Mouse (Mus musculus) liver, adult (tissue): ENCODE data around the gene Itgb1bp1.

Source experiments
- GATA4 ChIP-seq: IDR thresholded peaks from 2 replicates; pipeline ENCODE4 v1.6.1; 2014; ENCODE audit warnings: mild to moderate bottlenecking, low read length; ENCODE audit not compliant: insufficient replicate concordance

The Itgb1bp1 gene

GRCm38 (mm10) chr12:21286243-21286622, at the start of gene Itgb1bp1:
Gene Itgb1bp1 (minus strand): TSS chr12:21286284.
- TF ChIP-seq GATA4: no peak

- no peak for TF ChIP-seq GATA4
Measured at GRCm38 (mm10) chr12:21335869-21336268, 49.8 kb upstream of the Itgb1bp1 start.

- no peak for TF ChIP-seq GATA4
Measured at GRCm38 (mm10) chr12:21333766-21334165, 47.7 kb upstream of the Itgb1bp1 start.

GRCm38 (mm10) chr12:21333021-21333420, 46.9 kb upstream of the Itgb1bp1 start:
- TF ChIP-seq GATA4: no peak

- no peak for TF ChIP-seq GATA4
Measured at GRCm38 (mm10) chr12:21331711-21332110, 45.6 kb upstream of the Itgb1bp1 start.

GRCm38 (mm10) chr12:21330961-21331576, 45.0 kb upstream of the Itgb1bp1 start:
- TF ChIP-seq GATA4: no peak

GRCm38 (mm10) chr12:21329661-21330400, 43.7 kb upstream of the Itgb1bp1 start:
- TF ChIP-seq GATA4: no peak

GRCm38 (mm10) chr12:21326325-21326724, 40.2 kb upstream of the Itgb1bp1 start:
- no peak for TF ChIP-seq GATA4

GRCm38 (mm10) chr12:21325266-21325665, 39.2 kb upstream of the Itgb1bp1 start:
- TF ChIP-seq GATA4: no peak

GRCm38 (mm10) chr12:21324101-21324500, 38.0 kb upstream of the Itgb1bp1 start:
- TF ChIP-seq GATA4: no peak

- TF ChIP-seq GATA4: no peak
Measured at GRCm38 (mm10) chr12:21322856-21323255, 36.8 kb upstream of the Itgb1bp1 start.

GRCm38 (mm10) chr12:21322296-21322695, 36.2 kb upstream of the Itgb1bp1 start:
- TF ChIP-seq GATA4: no peak

- TF ChIP-seq GATA4: no peak
Measured at GRCm38 (mm10) chr12:21321170-21321569, 35.1 kb upstream of the Itgb1bp1 start.

- no peak for TF ChIP-seq GATA4
Measured at GRCm38 (mm10) chr12:21320317-21320716, 34.2 kb upstream of the Itgb1bp1 start.

GRCm38 (mm10) chr12:21318143-21318895, 32.2 kb upstream of the Itgb1bp1 start:
- no peak for TF ChIP-seq GATA4

- TF ChIP-seq GATA4: no peak
Measured at GRCm38 (mm10) chr12:21316869-21317265, 30.8 kb upstream of the Itgb1bp1 start.
